Mouse (Mus musculus) activated CD4-positive, CD25-positive, alpha-beta regulatory T cell (primary cell): ENCODE results near the gene Gm3095. TPM values are rescaled to one million over a fixed set of nuclear protein-coding genes. Genes with fewer than 3 reads are reported as not detected.

Experiments used
- polyA plus RNA-seq, 2 experiments: library from polyadenylated mRNA; unstranded; fragments of 100-300 nt; shearing (Covaris generic); gene quantifications; one replicate each; pipeline ENCODE4 v1.2.1; 2017

Gm3095 gene
- polyA plus RNA-seq = under 1 TPM in 1 of 2 experiments, not detected in 1; 0.34 TPM

DNA sequence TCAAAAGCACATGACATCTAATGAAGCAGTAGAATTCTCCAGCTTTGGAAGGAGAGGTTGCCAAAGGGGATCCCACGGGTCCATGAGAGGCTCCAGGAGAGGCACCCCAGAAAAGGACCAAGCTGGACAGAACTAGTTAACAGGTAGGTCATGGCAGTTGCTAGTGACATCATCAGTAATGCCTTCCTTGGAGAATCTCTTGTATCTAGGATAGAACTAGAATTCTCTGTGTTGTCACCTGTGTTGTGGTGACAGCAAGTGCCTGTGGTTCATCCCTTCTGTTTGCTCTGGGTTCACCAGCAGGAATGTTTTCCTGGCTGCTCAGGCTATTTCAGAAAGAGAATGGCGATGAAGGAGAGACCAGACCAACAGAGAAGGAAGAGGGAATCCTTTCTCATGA, at the start of gene Gm3095:
TSS of gene Gm3095 (plus strand) at position 301 of the 400 bp plus-strand sequence.

DNA sequence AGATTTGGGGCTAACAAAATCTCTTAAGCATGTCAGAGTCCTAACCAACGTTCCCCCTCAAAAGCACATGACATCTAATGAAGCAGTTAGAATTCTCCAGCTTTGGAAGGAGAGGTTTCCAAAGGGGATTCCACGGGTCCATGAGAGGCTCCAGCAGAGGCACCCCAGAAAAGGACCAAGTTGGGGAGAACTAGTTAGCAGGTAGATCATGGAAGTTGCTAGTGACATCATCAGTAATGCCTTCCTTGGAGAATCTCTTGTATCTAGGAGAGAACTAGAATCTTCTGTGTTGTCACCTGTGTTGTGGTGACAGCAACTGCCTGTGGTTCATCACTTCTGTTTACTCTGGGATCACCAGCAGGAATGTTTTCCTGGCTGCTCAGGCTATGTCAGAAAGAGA, 31.9 kb upstream of the Gm3095 start, which contains the start of gene Gm3029:
TSS of gene Gm3029 (plus strand) at position 301 of the 400 bp plus-strand sequence.

DNA sequence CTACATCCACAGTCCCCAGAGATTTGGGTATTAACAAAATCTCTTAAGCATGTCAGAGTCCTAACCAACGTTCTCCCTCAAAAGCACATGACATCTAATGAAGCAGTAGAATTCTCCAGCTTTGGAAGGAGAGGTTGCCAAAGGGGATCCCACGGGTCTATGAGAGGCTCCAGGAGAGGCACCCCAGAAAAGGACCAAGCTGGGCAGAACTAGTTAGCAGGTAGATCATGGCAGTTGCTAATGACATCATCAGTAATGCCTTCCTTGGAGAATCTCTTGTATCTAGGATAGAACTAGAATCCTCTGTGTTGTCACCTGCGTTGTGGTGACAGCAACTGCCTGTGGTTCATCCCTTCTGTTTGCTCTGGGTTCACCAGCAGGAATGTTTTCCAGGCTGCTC, 34.7 kb downstream of the Gm3095 start, which contains the start of gene Gm3099:
TSS of gene Gm3099 (plus strand) at position 301 of the 400 bp plus-strand sequence.

Other genes with a start within 250 kb of the Gm3095 start
- gene Gm3002, start 153.5 kb upstream of the Gm3095 start, polyA plus RNA-seq = under 1 TPM in 1 of 2 experiments, not detected in 1; 0.15 TPM
- gene Gm3033, start 117.3 kb upstream of the Gm3095 start, polyA plus RNA-seq = under 1 TPM in 1 of 2 experiments, not detected in 1; 0.21 TPM
- not detected for gene Gm2916, start 79.4 kb upstream of the Gm3095 start, polyA plus RNA-seq
- not detected for gene Gm3029, start 31.8 kb upstream of the Gm3095 start, polyA plus RNA-seq
- gene Gm3099, start 34.8 kb downstream of the Gm3095 start, polyA plus RNA-seq = not detected
- gene Gm5796, start 60.4 kb downstream of the Gm3095 start, polyA plus RNA-seq = under 1 TPM; 0.20 to 1.00 TPM
- not detected for gene Gm3115, start 120.6 kb downstream of the Gm3095 start, polyA plus RNA-seq
- gene Gm8108, start 147.0 kb downstream of the Gm3095 start, polyA plus RNA-seq = under 1 TPM; 0.31 to 0.51 TPM
- gene Gm3127, start 201.5 kb downstream of the Gm3095 start, polyA plus RNA-seq = under 1 TPM in 1 of 2 experiments, not detected in 1; 0.22 TPM
- gene Gm2974, start 219.0 kb downstream of the Gm3095 start, polyA plus RNA-seq = 1 to 10 TPM in 1 of 2 experiments, not detected in 1; 1.9 TPM